Mouse (Mus musculus): ENCODE results near the gene Stk32b. TPM values are rescaled to one million over a fixed set of nuclear protein-coding genes. Genes with fewer than 3 reads are reported as not detected.

Gene Stk32b
- polyA plus RNA-seq, 1 experiment from 2014 or later: 11.6 TPM

DNA sequence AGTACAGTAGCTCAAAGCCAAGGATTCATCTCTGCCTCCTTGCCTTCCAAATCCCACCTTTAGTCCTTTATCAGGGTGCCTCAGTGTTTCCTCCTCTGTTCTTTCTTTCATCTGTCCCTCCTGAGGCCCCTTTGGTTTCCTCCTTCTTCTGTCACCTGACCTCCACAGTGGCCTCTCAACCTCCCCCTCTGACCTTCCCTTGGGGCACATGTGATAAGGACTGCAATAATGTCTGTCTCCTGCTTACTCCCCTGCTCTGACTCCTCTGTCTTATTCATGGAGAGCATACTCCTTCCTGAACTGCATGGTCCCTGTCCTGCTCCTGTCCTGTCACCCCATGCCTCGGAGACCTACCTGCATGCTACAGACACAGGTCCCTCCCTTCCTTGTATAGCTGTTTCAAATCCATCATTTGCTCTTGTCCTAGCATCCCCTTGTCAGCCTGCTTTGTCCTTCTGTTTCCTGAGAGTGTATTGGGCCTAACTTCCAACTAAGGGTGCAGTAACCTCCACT, 66.8 kb downstream of the Stk32b start:
- Histone ChIP-seq H3K4me3 (ENCODE audit: low read depth, low read length) (no peak overlapping the region), H3K4me2 (ENCODE audit: low read depth) (no peak overlapping the region), H3K36me3 (ENCODE audit: control insufficient read depth, insufficient read depth, low read length) (no peaks in the 10 kb centered on the region), H3K9ac (ENCODE audit: low read length) (no peak overlapping the region), H3K9me3 (ENCODE audit: control insufficient read depth, low read length) (no peaks in the 10 kb centered on the region), H3K4me1 (ENCODE audit: control insufficient read depth, insufficient read depth, low read length) (no peaks in the 10 kb centered on the region), H3K27me3 (ENCODE audit: control insufficient read depth, insufficient read depth, low read length) (no peaks in the 10 kb centered on the region), H3K27ac (ENCODE audit: low read depth, low read length) (no peak overlapping the region)
- 100% methylated on average over 1 of the region's 1 CpGs for WGBS
- no peak for ATAC-seq (ENCODE audit: insufficient read depth, low FRiP score, low TSS enrichment)
- no peak for DNase-seq (ENCODE audit: low spot score)

DNA sequence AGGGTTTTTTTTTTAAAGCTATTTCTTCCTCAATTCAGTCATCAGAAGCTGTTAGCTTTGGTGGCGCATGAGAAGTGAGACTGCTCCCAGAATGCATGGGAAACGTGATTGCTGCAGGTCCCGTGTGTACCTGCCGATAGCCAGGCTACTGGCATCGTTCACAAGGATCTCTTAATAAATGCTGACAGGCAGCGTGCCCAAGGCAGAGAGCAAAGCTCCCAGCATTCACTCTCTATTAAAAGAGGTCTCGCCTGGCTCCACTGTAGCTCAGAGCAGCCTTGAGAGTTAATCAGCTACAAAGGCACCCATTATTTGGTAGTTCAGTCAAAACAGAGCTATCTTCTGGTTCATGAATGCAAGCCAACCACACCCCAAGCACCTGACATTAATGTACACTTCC, 72.9 kb downstream of the Stk32b start:
- no peaks in the 10 kb centered on the region for H3K4me1 ChIP-seq (ENCODE audit: control insufficient read depth, insufficient read depth, low read length)
- no peaks in the 10 kb centered on the region for H3K27me3 ChIP-seq (ENCODE audit: control insufficient read depth, insufficient read depth, low read length)
- H3K9ac ChIP-seq (ENCODE audit: low read length): no peak overlapping the region
- H3K27ac ChIP-seq (ENCODE audit: low read depth, low read length): no peak overlapping the region
- no peak for ATAC-seq (ENCODE audit: insufficient read depth, low FRiP score, low TSS enrichment)
- 83% methylated on average over 7 of the region's 7 CpGs for WGBS
- H3K36me3 ChIP-seq (ENCODE audit: control insufficient read depth, insufficient read depth, low read length): no peaks in the 10 kb centered on the region
- no peaks in the 10 kb centered on the region for H3K9me3 ChIP-seq (ENCODE audit: control insufficient read depth, low read length)
- no peak for DNase-seq (ENCODE audit: low spot score)
- no peak overlapping the region for H3K4me3 ChIP-seq (ENCODE audit: low read depth, low read length)
- H3K4me2 ChIP-seq (ENCODE audit: low read depth): no peak overlapping the region

DNA sequence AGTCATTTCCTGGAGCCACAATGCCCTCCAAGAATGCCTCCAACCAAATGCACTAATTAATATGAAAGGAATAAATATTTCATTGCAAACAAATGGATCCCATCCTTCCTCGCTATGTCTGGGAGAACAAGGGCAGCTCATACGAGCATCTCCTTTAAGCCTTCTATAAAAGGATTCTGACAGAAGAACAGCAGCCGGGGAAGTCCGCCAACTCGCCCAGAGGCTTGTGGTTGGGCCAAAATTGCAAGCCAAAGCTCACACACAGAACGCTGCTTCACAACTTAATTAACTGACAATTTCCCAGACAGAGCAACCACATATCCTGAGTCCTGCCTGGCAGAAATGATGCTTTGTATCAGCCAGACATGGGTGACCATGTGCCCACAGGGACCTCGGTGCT, 74.5 kb downstream of the Stk32b start:
- H3K4me2 ChIP-seq (ENCODE audit: low read depth): no peak overlapping the region
- no peaks in the 10 kb centered on the region for H3K27me3 ChIP-seq (ENCODE audit: control insufficient read depth, insufficient read depth, low read length)
- 89% methylated on average over 7 of the region's 7 CpGs for WGBS
- no peak overlapping the region for H3K9ac ChIP-seq (ENCODE audit: low read length)
- H3K36me3 ChIP-seq (ENCODE audit: control insufficient read depth, insufficient read depth, low read length): no peaks in the 10 kb centered on the region
- H3K9me3 ChIP-seq (ENCODE audit: control insufficient read depth, low read length): no peaks in the 10 kb centered on the region
- no peak overlapping the region for H3K4me3 ChIP-seq (ENCODE audit: low read depth, low read length)
- DNase-seq (ENCODE audit: low spot score) (no peak), ATAC-seq (ENCODE audit: insufficient read depth, low FRiP score, low TSS enrichment) (no peak)
- no peaks in the 10 kb centered on the region for H3K4me1 ChIP-seq (ENCODE audit: control insufficient read depth, insufficient read depth, low read length)
- no peak overlapping the region for H3K27ac ChIP-seq (ENCODE audit: low read depth, low read length)

DNA sequence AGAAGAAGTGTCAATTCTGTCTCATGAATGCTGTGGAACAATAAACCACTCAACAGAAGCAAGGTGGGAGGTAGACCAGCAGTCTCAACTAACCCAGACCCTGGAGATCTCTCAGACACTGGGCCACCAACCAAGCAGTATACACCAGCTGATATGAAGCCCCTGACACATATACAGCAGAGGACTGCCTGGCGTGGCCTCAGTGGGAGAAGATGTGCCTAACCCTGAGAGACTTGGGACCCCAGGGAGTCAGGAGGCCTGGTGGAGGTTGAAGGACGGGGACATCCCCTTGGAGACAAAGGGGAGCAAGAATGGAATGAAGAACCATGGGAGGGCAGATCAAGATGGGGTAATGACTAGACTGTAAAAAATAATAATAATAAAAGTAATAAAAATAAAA, 82.2 kb downstream of the Stk32b start:
- DNase-seq (ENCODE audit: low spot score) (no peak), ATAC-seq (ENCODE audit: insufficient read depth, low FRiP score, low TSS enrichment) (no peak)
- no peaks in the 10 kb centered on the region for H3K4me1 ChIP-seq (ENCODE audit: control insufficient read depth, insufficient read depth, low read length)
- no peak overlapping the region for H3K9ac ChIP-seq (ENCODE audit: low read length)
- H3K9me3 ChIP-seq (ENCODE audit: control insufficient read depth, low read length): no peaks in the 10 kb centered on the region
- no peak overlapping the region for H3K4me2 ChIP-seq (ENCODE audit: low read depth)
- no peak overlapping the region for H3K4me3 ChIP-seq (ENCODE audit: low read depth, low read length)
- no peaks in the 10 kb centered on the region for H3K36me3 ChIP-seq (ENCODE audit: control insufficient read depth, insufficient read depth, low read length)
- WGBS: 68% methylated on average over 2 of the region's 2 CpGs
- no peak overlapping the region for H3K27ac ChIP-seq (ENCODE audit: low read depth, low read length)
- H3K27me3 ChIP-seq (ENCODE audit: control insufficient read depth, insufficient read depth, low read length): no peaks in the 10 kb centered on the region

DNA sequence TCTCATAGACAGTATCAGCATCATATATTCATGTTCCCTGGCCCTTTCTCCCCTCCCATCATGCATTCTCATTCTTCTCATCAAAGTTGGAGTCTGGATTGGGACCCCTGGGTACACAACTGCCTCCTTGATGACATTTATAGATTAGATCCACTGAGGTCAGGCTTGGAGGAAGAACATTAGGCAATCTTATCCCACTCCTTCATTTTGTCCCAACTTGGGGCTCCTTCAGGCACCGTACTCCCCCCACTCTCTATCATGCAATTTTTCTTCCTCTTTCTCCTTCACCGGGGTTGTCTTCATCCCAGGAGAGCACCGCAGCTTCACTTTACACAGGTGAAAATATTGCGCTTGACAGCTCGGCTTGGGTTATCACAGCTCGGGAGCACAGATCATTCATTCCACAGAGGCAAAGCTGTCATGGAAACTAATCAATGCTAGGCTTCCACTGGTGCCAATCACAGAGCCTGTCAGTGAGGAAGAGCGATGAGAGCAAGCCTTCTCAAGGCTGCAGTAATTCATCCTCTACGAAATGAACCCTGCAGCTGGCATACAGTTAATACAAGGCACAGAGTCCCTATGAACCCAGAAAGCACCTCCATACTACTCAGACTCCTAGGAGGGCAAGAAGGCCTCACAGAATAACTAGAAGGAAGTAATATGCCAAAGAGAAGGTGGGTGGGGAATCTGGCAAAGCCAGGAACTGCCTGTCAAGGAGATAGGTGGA, 89.4 kb downstream of the Stk32b start:
- ATAC-seq (ENCODE audit: insufficient read depth, low FRiP score, low TSS enrichment): no peak
- Histone ChIP-seq H3K4me2 (ENCODE audit: low read depth) (no peak overlapping the region), H3K27ac (ENCODE audit: low read depth, low read length) (no peak overlapping the region), H3K9me3 (ENCODE audit: control insufficient read depth, low read length) (no peaks in the 10 kb centered on the region), H3K9ac (ENCODE audit: low read length) (no peak overlapping the region), H3K4me3 (ENCODE audit: low read depth, low read length) (no peak overlapping the region), H3K27me3 (ENCODE audit: control insufficient read depth, insufficient read depth, low read length) (no peaks in the 10 kb centered on the region), H3K4me1 (ENCODE audit: control insufficient read depth, insufficient read depth, low read length) (no peaks in the 10 kb centered on the region), H3K36me3 (ENCODE audit: control insufficient read depth, insufficient read depth, low read length) (no peaks in the 10 kb centered on the region)
- DNase-seq (ENCODE audit: low spot score): no peak
- 87% methylated on average over 8 of the region's 8 CpGs for WGBS

DNA sequence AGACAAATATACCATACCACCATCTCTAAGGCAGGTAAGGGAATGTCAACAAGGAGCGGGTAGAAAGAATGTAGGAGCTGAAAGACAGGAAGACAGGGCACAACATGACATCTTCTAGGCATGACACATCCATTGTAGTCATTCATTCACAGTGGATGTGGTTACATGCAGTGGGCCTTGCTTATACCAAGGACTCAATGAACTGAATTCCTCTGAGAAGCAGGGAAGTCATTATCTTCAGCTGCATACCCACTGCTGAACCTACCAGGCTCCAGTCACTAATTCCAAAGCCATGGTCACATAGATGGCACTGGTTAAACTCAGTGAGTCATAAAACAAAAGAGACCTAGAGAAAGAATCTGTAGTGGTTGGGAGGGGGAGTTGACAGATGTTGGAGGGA, 105.1 kb downstream of the Stk32b start:
- WGBS: 94% methylated on average over 1 of the region's 1 CpGs
- DNase-seq (ENCODE audit: low spot score): no peak
- H3K4me1 ChIP-seq (ENCODE audit: control insufficient read depth, insufficient read depth, low read length): no peaks in the 10 kb centered on the region

DNA sequence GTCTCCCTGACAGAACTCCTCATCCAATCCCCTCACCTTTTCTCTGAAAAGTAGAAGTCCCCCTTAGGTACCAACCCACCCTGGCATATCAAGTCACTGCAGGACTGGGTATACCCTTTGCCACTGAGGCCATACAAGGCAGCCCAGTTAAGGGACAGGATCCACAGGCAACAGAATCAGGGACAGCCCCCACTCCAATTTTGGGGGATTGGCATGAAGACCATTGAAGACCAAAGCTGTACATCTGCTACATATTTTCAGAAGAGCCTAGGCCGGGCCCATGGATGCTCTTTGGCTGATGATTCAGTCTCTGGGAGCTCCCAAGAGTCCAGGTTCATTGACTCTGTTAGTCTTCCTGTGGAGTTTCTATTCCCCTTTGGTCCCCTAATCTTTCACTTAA, 117.4 kb downstream of the Stk32b start:
- Histone ChIP-seq H3K36me3 (ENCODE audit: control insufficient read depth, insufficient read depth, low read length) (no peaks in the 10 kb centered on the region), H3K9me3 (ENCODE audit: control insufficient read depth, low read length) (no peaks in the 10 kb centered on the region), H3K4me3 (ENCODE audit: low read depth, low read length) (no peak overlapping the region), H3K27me3 (ENCODE audit: control insufficient read depth, insufficient read depth, low read length) (no peaks in the 10 kb centered on the region), H3K9ac (ENCODE audit: low read length) (no peak overlapping the region), H3K4me1 (ENCODE audit: control insufficient read depth, insufficient read depth, low read length) (no peaks in the 10 kb centered on the region), H3K4me2 (ENCODE audit: low read depth) (no peak overlapping the region), H3K27ac (ENCODE audit: low read depth, low read length) (no peak overlapping the region)
- ATAC-seq (ENCODE audit: insufficient read depth, low FRiP score, low TSS enrichment) (no peak), DNase-seq (ENCODE audit: low spot score) (no peak)
- WGBS: 87% methylated on average over 1 of the region's 1 CpGs

More for the DNA sequence above, 105.1 kb downstream of the Stk32b start:
- no peak for ATAC-seq (ENCODE audit: insufficient read depth, low FRiP score, low TSS enrichment)
- Histone ChIP-seq H3K9me3 (ENCODE audit: control insufficient read depth, low read length) (no peaks in the 10 kb centered on the region), H3K4me3 (ENCODE audit: low read depth, low read length) (no peak overlapping the region), H3K9ac (ENCODE audit: low read length) (no peak overlapping the region), H3K27ac (ENCODE audit: low read depth, low read length) (no peak overlapping the region), H3K36me3 (ENCODE audit: control insufficient read depth, insufficient read depth, low read length) (no peaks in the 10 kb centered on the region), H3K4me2 (ENCODE audit: low read depth) (no peak overlapping the region), H3K27me3 (ENCODE audit: control insufficient read depth, insufficient read depth, low read length) (no peaks in the 10 kb centered on the region)

DNA sequence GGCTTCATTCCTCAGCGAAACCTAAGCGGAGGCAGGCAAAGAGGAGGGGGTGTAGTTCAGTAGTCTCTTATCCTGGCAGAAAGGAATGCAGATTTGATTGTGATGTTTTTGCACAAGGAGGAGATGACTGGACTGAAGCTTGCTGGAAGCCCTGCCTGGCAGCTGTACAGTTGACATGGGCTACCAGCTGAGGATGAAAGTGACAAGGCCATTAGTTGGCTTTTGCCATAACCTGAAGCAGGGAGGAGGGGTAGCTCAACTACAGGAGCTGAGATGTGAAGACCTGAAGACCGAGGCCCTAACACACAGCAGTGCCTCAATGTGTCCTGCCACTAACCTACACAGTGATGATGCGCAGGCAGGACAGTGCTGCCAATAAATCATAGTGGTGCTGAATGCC, 118.7 kb downstream of the Stk32b start:
- Histone ChIP-seq H3K27ac (ENCODE audit: low read depth, low read length) (no peak overlapping the region), H3K9ac (ENCODE audit: low read length) (no peak overlapping the region), H3K4me3 (ENCODE audit: low read depth, low read length) (no peak overlapping the region), H3K27me3 (ENCODE audit: control insufficient read depth, insufficient read depth, low read length) (no peaks in the 10 kb centered on the region), H3K4me1 (ENCODE audit: control insufficient read depth, insufficient read depth, low read length) (no peaks in the 10 kb centered on the region), H3K9me3 (ENCODE audit: control insufficient read depth, low read length) (no peaks in the 10 kb centered on the region), H3K36me3 (ENCODE audit: control insufficient read depth, insufficient read depth, low read length) (no peaks in the 10 kb centered on the region), H3K4me2 (ENCODE audit: low read depth) (no peak overlapping the region)
- ATAC-seq (ENCODE audit: insufficient read depth, low FRiP score, low TSS enrichment) (no peak), DNase-seq (ENCODE audit: low spot score) (no peak)
- WGBS: 86% methylated on average over 4 of the region's 4 CpGs

DNA sequence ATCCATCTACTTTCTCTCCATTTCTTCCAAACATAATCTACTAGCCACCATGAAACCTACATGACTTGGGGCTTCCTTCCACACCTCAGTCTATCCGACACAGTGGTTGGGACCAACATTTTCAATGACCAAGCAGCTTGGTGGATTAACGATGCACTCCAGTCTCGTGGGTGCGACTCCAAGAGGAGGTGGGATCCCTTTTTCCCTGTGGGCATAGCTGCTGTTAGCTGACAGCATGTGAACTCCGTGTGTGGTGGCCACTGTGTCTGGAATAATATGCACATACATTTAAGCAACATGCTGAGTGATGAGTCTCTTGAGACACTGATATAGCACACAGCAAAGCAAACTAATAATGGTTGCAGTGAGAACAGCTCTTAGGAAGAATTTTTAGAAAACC, 124.6 kb downstream of the Stk32b start:
- ATAC-seq (ENCODE audit: insufficient read depth, low FRiP score, low TSS enrichment) (no peak), DNase-seq (ENCODE audit: low spot score) (no peak)
- Histone ChIP-seq H3K36me3 (ENCODE audit: control insufficient read depth, insufficient read depth, low read length) (no peaks in the 10 kb centered on the region), H3K27ac (ENCODE audit: low read depth, low read length) (no peak overlapping the region), H3K4me3 (ENCODE audit: low read depth, low read length) (no peak overlapping the region), H3K27me3 (ENCODE audit: control insufficient read depth, insufficient read depth, low read length) (no peaks in the 10 kb centered on the region), H3K9ac (ENCODE audit: low read length) (no peak overlapping the region), H3K4me2 (ENCODE audit: low read depth) (no peak overlapping the region), H3K4me1 (ENCODE audit: control insufficient read depth, insufficient read depth, low read length) (no peaks in the 10 kb centered on the region), H3K9me3 (ENCODE audit: control insufficient read depth, low read length) (no peaks in the 10 kb centered on the region)
- 82% methylated on average over 5 of the region's 5 CpGs for WGBS

All from neural tube, embryonic 11.5 days (tissue).